Mouse (Mus musculus) layer of hippocampus, postnatal 36 days (tissue): ENCODE measurements at regions not wholly inside any gene's neighbourhood (a gene's known extent, or its start where the extent isn't known, plus 50 kb on each side); places are given as distances from the start of the nearest gene placed in this dataset.

Source experiments
- DNase-seq, 2 experiments: peaks; one replicate each; pipeline ENCODE4 v3.0.0; 2022

- DNase-seq = no peak
These were observed 444.8 kb downstream of the Basp1 start for GRCm38 (mm10) chr15:24968636-24969317.

GRCm38 (mm10) chr15:24929742-24930141 is 483.8 kb downstream of the Basp1 start:
- no peak for DNase-seq

- DNase-seq = no peak
These were observed 501.7 kb downstream of the Basp1 start for GRCm38 (mm10) chr15:24911866-24912265.

- no peak for DNase-seq
These were observed 502.1 kb downstream of the Basp1 start for GRCm38 (mm10) chr15:24911466-24911865.

GRCm38 (mm10) chr15:24906957-24907356 is 506.6 kb downstream of the Basp1 start:
- peak; percentile 20 to 21 for DNase-seq

DNA sequence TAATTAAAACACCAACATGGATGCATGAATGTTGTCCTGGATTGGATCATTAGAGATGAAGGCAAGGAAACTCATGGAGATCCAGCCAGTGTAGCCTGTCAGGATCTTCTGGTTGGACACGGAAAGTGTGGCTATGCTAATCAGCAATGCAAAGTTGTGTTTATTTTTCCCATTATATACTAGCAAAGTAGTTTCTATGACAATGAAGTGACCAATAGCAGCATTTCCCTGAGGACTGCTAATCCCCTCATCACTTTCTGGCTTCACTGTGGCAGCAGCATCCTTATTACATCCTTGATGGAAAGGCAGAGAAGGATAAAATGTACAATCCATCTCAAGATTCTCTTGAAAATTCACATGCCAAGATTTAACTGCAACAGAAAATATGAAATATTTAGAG is 534.7 kb downstream of the Basp1 start:
- DNase-seq = no peak

GRCm38 (mm10) chr15:24877711-24878598 is 535.6 kb downstream of the Basp1 start:
- DNase-seq = no peak

GRCm38 (mm10) chr15:24876157-24876731 is 537.3 kb downstream of the Basp1 start:
- DNase-seq = no peak

GRCm38 (mm10) chr15:24840271-24840670 is 573.3 kb downstream of the Basp1 start:
- no peak for DNase-seq

GRCm38 (mm10) chr15:24838390-24838789 is 575.2 kb downstream of the Basp1 start:
- no peak for DNase-seq

GRCm38 (mm10) chr15:24827881-24828280 is 585.7 kb downstream of the Basp1 start:
- no peak for DNase-seq

DNA sequence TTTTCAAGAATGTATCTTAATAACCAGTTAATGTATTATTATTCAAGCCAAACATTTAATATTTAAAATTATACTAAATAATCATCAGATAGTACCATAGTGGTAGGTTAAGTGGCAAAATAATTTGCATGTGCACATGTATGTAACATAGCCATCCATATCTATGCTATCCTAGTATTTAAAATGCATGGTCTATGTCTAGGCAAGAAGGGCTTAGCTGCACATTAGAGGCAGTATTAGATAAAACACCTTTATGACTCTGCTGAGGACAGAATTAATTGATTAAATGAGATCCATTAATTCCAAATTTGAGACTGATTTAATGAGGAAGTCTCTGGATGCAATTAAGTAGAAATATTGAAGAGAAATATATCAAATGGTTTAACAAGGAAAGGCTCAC is 586.3 kb downstream of the Basp1 start:
- no peak for DNase-seq

DNA sequence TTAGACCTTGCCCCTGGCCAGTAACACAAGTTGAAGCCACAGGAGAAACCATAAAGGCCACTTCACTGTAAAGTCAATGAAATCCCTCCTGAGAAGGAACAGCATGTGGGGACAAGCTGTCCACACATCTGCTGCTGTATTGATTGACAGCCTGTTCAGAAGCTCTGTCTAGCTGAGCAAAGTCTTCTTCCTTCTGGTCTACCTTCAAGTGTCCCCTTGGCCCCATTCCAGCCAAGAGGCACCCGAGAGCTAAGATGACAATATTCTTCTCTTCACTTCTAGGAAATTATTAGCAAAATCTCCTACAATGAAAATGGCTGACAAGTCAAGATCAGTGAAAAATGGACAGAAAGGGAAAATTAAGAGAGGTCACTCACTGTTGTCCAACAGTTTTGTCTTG is 616.7 kb downstream of the Basp1 start:
- peak in 1 of 2 experiments; percentile 3 for DNase-seq

- DNase-seq = no peak
These were observed 620.2 kb downstream of the Basp1 start for GRCm38 (mm10) chr15:24793381-24793780.

DNA sequence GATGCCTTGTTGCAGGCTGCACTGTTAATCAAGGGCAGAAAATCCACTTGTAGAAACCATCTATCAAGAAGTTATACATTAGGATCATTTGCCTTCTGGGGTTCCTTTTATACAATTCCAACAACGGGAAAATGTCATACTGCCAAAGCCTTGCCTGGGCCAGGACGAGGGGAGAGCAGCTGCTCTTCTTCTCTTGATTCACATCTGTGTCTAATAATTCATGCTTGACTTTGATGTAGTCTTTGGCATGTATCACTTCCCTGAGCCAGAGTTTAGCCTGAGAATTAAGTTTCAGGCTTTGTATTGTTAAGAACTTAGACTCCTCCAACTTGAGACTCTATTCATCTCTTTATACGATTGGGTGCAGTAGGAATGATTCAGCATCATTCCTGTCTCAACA is 627.2 kb downstream of the Basp1 start:
- no peak for DNase-seq

- DNase-seq = no peak
These were observed 635.3 kb downstream of the Basp1 start for GRCm38 (mm10) chr15:24778234-24778633.

DNA sequence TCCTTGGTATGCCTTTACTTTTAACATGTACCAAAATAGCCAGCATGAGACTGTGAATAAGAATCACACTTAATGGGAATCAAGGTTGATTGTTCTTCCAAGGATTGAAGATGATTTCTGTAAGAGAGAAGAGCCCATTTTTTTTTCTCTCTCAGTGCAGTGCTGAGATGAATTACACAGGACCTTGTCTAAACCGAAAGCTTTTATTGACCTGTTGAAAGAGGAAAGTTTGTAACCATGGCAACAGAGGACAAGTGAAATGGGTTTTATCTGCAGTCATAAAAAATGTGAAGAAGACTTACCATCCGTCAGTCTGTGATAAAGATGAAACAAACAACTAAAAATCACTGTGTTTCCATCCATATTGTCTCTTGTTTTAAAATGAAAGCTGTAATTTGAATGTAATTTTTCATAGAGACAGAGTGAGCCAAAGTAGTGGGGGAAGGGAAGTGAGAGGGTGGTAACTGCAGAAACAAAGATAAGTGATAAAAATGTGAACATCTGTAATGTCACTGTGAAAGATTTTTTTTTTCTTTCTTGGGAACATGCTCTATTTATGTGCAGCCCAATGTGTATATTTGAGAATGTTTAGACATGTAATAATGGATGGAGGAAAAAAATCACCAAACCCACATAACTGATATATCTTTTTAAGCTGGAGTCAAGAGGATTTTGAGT is 661.9 kb downstream of the Basp1 start:
- DNase-seq = no peak

DNA sequence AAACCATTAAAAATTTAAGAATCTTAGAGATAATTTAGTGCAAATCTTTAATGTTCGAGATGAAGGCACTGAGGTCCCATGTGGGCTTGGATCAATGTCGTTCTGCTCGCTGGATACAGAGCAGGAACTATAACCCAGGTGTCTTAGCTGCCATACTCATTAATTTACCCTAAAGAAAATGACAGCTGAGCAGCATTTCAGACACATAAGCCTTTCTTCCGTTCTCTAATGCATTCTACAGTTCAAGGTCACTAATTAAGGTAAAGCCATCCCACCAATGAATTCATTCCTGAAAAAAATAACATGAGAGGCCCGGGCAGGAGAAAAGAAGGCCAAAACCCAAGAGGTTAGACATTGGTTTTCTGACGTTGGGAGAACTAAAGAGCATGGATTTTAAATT is 670.3 kb downstream of the Basp1 start:
- DNase-seq = no peak

GRCm38 (mm10) chr15:24725170-24725569 is 688.4 kb downstream of the Basp1 start:
- DNase-seq = no peak

- peak; percentile 20 to 23 for DNase-seq
These were observed 688.9 kb downstream of the Basp1 start for GRCm38 (mm10) chr15:24724664-24725063.

DNA sequence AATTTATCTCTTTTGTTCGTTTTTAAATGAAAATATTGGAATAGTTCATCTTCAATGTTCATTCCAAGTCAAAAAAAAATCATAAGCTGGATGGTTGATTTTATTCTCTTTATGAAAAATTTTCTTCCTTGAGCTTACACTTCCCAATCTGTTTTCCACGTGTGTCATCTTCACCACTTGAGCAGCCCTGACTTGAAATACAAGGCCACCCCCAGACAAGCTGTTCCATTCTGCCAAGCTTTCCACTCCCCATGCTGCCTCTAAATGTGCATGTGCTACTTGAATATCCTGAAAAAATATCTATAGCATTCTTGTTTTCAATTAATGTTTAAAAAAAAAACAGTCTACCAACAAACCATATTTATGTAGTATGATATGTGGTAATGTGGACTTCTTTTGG is 693.2 kb downstream of the Basp1 start:
- peak; percentile 26 to 54 for DNase-seq

DNA sequence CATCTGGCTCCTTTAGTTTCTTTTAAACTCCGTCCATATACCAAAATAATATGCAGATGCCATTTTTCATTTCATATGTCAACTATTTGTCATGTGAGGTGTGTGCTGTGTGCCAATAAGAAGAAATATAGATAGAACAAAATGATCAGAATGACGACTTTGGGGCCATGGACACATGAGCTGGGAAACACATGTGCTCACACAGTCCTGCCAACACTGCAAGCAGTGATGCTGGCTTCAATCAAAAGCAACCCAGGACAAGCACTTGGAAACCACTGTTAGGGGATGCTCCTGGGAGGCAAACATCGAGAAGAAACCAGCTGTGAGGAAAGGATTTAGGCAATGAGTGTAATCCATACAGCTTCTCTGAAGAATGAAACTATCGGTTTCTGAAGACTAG is 731.4 kb downstream of the Basp1 start:
- DNase-seq = no peak

DNA sequence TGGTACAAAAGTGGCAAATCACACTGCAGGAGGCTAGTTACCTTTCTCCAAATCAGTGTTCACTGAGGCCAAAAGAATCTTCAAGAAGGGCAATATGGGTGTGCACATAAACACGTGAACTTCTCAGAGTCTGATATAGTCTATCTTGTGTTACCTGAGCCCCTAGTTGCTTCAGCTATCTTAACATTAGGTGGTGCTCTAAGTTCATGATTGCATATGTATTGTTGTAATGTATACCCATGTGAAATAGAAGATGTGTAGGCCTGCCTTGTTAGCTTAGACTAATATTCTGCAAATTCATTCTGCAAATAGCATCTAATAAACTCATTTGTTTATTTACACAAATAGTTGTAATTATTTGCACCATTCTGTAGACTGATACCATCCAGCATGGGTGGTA is 764.6 kb downstream of the Basp1 start:
- DNase-seq = no peak
